Mouse (Mus musculus): ENCODE data around the gene Galnt7. TPM values are rescaled to one million over a fixed set of nuclear protein-coding genes. Genes with fewer than 3 reads are reported as not detected.

Galnt7 gene
- total RNA-seq, 2 experiments from 2014 or later: 2.3 to 3.3 TPM

GRCm38 (mm10) chr8:57631780-57632179, 21.1 kb downstream of the Galnt7 start:
- intact Hi-C loops (cut with DNase I): no loop called here
- DNase-seq: no peak

GRCm38 (mm10) chr8:57630148-57630547, 22.7 kb downstream of the Galnt7 start:
- intact Hi-C loops (cut with DNase I): no loop called here
- no peak for DNase-seq

- DNase-seq: no peak
- intact Hi-C loops (cut with DNase I): no loop called here
Observed at GRCm38 (mm10) chr8:57628787-57629664, 23.8 kb downstream of the Galnt7 start.

DNA sequence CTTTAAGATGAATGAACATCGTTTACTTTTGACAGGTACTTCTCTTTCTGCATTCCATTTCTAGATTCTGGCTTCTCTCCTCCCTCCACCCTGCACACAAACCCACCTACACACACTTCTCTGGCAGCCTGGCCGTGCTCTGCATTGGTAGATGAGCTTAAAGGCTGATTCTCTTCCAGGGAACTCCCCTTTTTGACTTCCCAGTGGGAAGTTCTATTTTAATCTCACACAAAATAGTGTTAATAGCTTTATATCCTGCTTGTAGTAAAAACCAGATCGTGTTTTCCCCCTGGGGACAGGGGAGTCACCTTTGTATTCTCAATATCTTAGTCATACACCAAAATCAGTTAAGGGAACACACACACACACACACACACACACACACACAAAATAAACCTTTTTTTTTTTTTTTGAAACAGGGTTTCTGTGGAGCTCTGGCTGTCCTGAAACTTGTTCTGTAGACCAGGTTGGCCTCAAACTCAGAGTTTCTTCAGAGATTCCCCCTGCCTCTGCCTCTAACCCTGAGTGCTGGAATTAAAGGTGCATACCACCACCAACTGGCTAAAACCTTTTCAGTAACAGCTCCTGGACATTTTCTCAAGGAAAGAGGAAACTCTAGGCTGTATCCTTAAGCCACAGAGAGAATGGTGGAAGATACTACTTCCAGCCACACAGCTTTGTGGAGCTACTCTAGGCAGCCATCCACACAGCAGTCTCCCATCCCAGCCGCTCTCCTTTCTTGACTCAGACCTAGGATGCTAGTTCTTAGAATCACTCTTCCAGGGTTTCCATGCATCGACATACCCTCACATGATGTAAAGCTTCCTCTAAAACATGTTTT, 24.7 kb downstream of the Galnt7 start:
- no peak for DNase-seq
- intact Hi-C loops (cut with DNase I): no loop called here

DNA sequence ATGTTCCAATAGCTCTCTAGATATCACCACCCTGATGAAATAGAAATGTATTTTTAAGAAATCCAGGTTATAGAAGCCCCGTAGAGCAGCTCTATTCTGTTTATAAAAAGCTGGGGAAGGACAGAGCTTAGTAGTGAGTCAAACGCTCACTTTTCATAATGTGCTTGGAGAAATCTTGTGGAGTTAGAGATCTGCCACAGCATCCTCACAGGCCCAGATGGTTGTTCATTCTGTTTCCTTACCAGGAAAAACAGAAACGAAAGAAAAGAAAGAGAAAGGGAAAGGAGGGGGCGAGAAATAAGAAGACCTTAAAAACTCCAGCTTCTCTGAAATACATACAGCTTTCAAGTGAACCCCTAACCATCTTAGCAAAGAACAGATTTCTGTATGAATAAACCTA, 28.9 kb downstream of the Galnt7 start:
- intact Hi-C loops (cut with DNase I): no loop called here
- DNase-seq: no peak

- intact Hi-C loops (cut with DNase I): no loop called here
- DNase-seq: no peak
Observed at GRCm38 (mm10) chr8:57623051-57623450, 29.8 kb downstream of the Galnt7 start.

DNA sequence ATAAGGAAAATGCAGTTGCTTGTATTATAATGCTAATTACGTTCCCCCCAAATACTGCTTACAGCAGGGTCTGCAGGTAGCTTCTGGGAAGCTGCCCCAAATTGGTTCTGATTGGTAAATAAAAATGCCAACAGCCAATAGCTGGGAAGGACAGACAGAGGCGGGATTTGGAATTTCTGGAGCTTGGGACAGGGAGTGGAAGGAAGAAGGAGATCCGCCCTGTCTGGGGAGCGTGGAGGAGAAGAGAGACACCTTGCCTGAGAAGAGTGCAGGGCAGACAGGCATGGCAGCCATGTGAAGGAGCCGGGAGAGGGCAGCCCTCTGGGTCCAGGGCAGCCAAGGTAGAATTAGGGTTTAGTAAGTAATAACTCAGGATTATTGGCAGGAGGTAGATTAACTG, 35.9 kb downstream of the Galnt7 start:
- no peak for DNase-seq
- intact Hi-C loops (cut with DNase I): no loop called here

- intact Hi-C loops (cut with DNase I): no loop called here
- peak in 1 of 2 experiments; percentile 23 for DNase-seq
Observed at GRCm38 (mm10) chr8:57615016-57615657, 37.7 kb downstream of the Galnt7 start.

- intact Hi-C loops (cut with DNase I): no loop called here
- no peak for DNase-seq
Observed at GRCm38 (mm10) chr8:57611419-57611977, 41.3 kb downstream of the Galnt7 start.

- DNase-seq: peak; percentile 38 to 42
- intact Hi-C loops (cut with DNase I): no loop called here
Observed at GRCm38 (mm10) chr8:57610706-57611418, 42.0 kb downstream of the Galnt7 start.

DNA sequence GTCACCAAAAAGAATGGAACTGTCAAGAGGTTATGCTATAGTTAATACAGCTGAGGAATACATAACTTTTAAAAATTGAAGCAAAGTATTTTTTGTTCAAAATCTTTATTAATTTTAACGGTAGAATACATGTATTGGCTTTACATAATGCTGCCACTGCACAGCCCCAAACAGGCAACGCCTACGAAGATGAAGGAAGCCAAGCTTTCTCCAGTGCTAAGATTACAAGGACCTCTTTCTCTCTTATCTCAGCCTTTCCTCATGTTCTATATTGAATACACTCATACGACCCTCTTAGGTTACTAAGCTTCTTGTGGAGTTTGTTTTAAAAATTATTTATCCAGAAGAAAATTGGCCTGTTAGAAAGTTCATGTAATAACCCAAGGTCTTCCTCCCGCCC, 50.3 kb downstream of the Galnt7 start:
- no peak for DNase-seq
- intact Hi-C loops (cut with DNase I): no loop called here

DNA sequence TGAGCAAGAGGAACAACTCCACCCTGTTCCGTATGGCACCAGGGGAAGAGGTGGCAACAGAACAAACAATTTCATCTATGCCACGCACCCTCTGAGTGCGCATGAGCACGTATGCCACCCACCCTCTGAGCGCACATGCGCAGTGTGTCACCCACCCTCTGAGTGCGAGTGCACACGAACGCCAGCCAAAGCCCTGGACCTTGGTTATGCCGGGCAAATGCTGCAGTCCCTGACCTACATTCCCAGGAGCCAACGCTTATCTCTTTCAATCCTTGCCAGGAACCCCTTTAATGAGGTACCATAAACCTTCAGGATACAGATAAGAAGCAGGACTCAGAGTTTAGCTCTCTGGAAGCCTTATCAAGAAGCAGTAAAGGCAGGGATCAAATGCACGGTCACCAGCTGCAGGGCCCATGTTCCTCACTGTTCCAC, 50.8 kb downstream of the Galnt7 start:
- DNase-seq: no peak
- intact Hi-C loops (cut with DNase I): no loop called here

- no peak for DNase-seq
- intact Hi-C loops (cut with DNase I): no loop called here
Observed at GRCm38 (mm10) chr8:57599813-57600555, 52.8 kb downstream of the Galnt7 start.

DNA sequence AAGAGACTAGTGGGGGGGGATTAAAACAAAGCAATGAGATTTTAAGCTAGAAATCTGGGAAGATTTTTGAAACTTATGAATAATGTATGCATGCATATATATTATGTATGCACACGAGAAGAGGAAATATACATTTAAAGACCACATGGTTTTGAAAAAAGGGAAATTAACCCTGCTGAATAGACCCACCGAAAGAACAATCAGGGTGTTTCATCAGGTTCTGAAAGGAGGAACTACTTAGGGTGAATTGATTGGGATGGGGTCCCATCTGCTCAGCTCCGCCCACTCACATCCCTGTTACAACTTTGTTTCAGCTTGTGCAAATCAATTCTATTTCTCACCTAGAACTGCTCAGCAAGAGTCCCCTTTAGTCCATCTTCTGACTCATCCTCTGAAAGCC, 57.0 kb downstream of the Galnt7 start:
- intact Hi-C loops (cut with DNase I): no loop called here
- DNase-seq: no peak

GRCm38 (mm10) chr8:57594175-57594885, 58.5 kb downstream of the Galnt7 start:
- intact Hi-C loops (cut with DNase I): no loop called here
- no peak for DNase-seq

- intact Hi-C loops (cut with DNase I): no loop called here
- DNase-seq: no peak
Observed at GRCm38 (mm10) chr8:57592604-57593003, 60.2 kb downstream of the Galnt7 start.

GRCm38 (mm10) chr8:57591681-57592080, 61.2 kb downstream of the Galnt7 start:
- DNase-seq: no peak
- intact Hi-C loops (cut with DNase I): no loop called here

- intact Hi-C loops (cut with DNase I): no loop called here
- DNase-seq: no peak
Observed at GRCm38 (mm10) chr8:57590015-57590414, 62.8 kb downstream of the Galnt7 start.

DNA sequence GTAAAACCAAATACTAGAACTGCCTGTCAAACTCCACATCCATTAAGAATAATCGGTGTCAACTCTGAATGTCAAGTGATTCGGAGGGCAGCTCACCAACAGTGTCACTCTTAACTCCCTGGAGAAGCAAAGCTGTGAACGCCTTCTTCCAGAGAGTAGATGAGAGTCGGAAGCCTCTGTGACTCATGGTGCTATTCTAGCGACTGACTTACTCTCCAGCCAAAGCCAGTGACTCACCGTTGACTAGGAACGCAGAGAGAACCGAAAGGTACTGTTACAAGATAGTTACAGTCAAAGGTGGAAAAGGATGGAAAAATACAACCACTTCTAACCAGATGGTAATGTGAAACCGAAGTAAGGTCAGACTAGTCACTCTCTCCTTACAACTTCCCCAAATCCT, 63.7 kb downstream of the Galnt7 start:
- no peak for DNase-seq
- intact Hi-C loops (cut with DNase I): no loop called here
